26 mouse cellular contexts compared by ENCODE assay signal in the genomic region with DNA sequence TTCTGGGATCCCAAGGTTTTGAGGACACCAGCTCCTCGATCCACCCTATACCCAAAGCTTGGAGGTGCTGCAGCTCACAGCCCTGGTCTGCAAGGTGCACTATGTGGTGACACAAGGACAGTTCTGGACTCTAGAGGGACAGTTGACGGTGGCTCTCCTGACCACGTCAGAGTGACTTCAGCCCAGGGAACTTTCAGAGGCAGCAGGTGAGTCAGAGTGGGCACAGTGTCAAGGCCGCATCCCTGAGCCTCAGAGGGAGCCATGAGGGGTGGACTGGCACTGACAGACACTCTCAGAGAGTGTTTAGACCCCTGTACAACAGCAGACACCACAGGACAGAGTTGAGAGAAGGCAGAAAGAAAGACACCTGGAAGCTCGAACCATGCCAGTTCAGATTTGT. TPM values are rescaled to one million over a fixed set of nuclear protein-coding genes. Genes with fewer than 3 reads are reported as not detected.
A peak's percentile ranks its signal among the peaks of the same experiment; 100 is the strongest.
DNase-seq lines count a peak whose midpoint lies in the region; ATAC-seq lines count a peak whose summit lies in the region.
"Had no signal": no experiment of that assay in that cellular context is flagged by ENCODE, and none has a peak within 500 bp of the region (broad histone marks: within the 10 kb centered on the region; RNA-seq: fewer than 3 reads in every experiment).

No protein-coding gene starts in this region.

- no peak overlapping the region for H3K27ac ChIP-seq in heart, embryonic 13.5 days (replicated peaks)
- H3K27ac ChIP-seq in brown adipose tissue, adult 24 weeks (replicated peaks; ENCODE audit: low read depth, low read length), result peak overlapping the region; percentile 43
- H3K27ac ChIP-seq: forebrain, embryonic 10.5 days; forebrain, embryonic 13.5 days; gastrocnemius, adult 2 months; hindbrain, embryonic 12.5 days; hindbrain, embryonic 15.5 days had no signal

- H3K27me3 ChIP-seq in heart, embryonic 13.5 days (replicated peaks), result no peaks in the 10 kb centered on the region
- H3K27me3 ChIP-seq: forebrain, embryonic 13.5 days; heart, embryonic 12.5 days; hindbrain, embryonic 12.5 days; hindbrain, embryonic 15.5 days had no signal

- 80% methylated on average over 5 of the region's 5 CpGs for whole genome bisulfite sequencing in heart, embryonic 13.5 days

- DNase-seq in heart, postnatal 25 days (ENCODE audit: low spot score), result no peak
- peak; percentile 76 for DNase-seq in adrenal gland, postnatal 14 days
- no peak for DNase-seq in gastrocnemius, adult 18-20 months (ENCODE audit: low spot score)
- no peak for DNase-seq in gastrocnemius, adult 8-10 months (ENCODE audit: low spot score in 2 of 2)
- DNase-seq: cerebellum, adult 18-20 months; cerebellum, adult 9-10 months; cerebellum, postnatal 14 days; gastrocnemius, adult 2 months; gastrocnemius, postnatal 25 days; heart, adult 18-20 months; heart, postnatal 14 days; kidney, adult 2 months had no signal

- H3K36me3 ChIP-seq in heart, embryonic 13.5 days, result peaks cover 60% of the 10 kb centered on the region

- H3K4me2 ChIP-seq in heart, embryonic 13.5 days, result no peak overlapping the region
- H3K4me2 ChIP-seq: forebrain, embryonic 13.5 days; heart, embryonic 12.5 days; hindbrain, embryonic 12.5 days; hindbrain, embryonic 15.5 days had no signal

- intact Hi-C loops in heart, postnatal 25 days (cut with DNase I), result no loop called here

- no peaks in the 10 kb centered on the region for H3K9me3 ChIP-seq in heart, embryonic 13.5 days
- H3K9me3 ChIP-seq: forebrain, embryonic 10.5 days; forebrain, embryonic 13.5 days; heart, embryonic 12.5 days; hindbrain, embryonic 12.5 days; hindbrain, embryonic 15.5 days had no signal

- H3K4me1 ChIP-seq in heart, embryonic 13.5 days, result peaks cover 18% of the 10 kb centered on the region
- peaks cover 29% of the 10 kb centered on the region for H3K4me1 ChIP-seq in brown adipose tissue, adult 24 weeks (ENCODE audit: control insufficient read depth, insufficient read depth, insufficient read length, low read length)

- ATAC-seq in heart, embryonic 13.5 days (ENCODE audit: extremely low read depth, insufficient number of reproducible peaks, low FRiP score, low TSS enrichment), result no peak
- ATAC-seq: activated CD4-positive, CD25-positive, alpha-beta regulatory T cell, adult 4 months; CD4-positive, CD25-positive, alpha-beta regulatory T cell, adult 4 months; forebrain, embryonic 13.5 days; forebrain, embryonic 16.5 days; intestine, postnatal 0 days had no signal

- 0 out of 2 replicates have a peak overlapping the region, but pooled peaks have one; percentile 28 for H3K9ac ChIP-seq in heart, embryonic 13.5 days
- H3K9ac ChIP-seq: forebrain, embryonic 13.5 days; heart, embryonic 12.5 days; hindbrain, embryonic 15.5 days had no signal

- no peak overlapping the region for H3K4me3 ChIP-seq in heart, embryonic 13.5 days
- H3K4me3 ChIP-seq in brown adipose tissue, adult 24 weeks (ENCODE audit: insufficient read depth, low read depth, low read length), result no peak overlapping the region
- H3K4me3 ChIP-seq: forebrain, embryonic 10.5 days; forebrain, embryonic 13.5 days; gastrocnemius, adult 2 months; heart, embryonic 12.5 days; hindbrain, embryonic 12.5 days; hindbrain, embryonic 15.5 days had no signal

RNA-seq across cellular contexts. Expression of gene Sgta, which starts 7.4 kb away (rescaled TPM):
- 152 and 162 TPM in 2 replicates for polyA plus RNA-seq in heart, embryonic 13.5 days (2015; fragmentation: Nextera tagmentation; extraction: Ambion mirVana)
- 10 to 100 TPM; 86.7 to 93.2 TPM for total RNA-seq in heart, postnatal 25 days (2021)
- total RNA-seq in adrenal gland, postnatal 14 days (2021), result 212 and 215 TPM in 2 replicates
- polyA plus RNA-seq in brown adipose tissue, adult 24 weeks (2012; ENCODE audit: insufficient read depth, insufficient read length, missing spikeins), result 130 and 139 TPM in 2 replicates
- total RNA-seq in gastrocnemius, adult 18-20 months (2021), result 100 to 1,000 TPM; 101 to 103 TPM
- 100 to 1,000 TPM in 3 of 4 experiments, 10 to 100 TPM in 1; 99.1 to 108 (median 105) TPM for total RNA-seq in gastrocnemius, adult 8-10 months (2022)

RNA-seq across cellular contexts. Expression of gene Slc39a3, which starts 15.4 kb away (rescaled TPM):
- 8.0 and 8.2 TPM in 2 replicates for polyA plus RNA-seq in heart, embryonic 13.5 days (2015; fragmentation: Nextera tagmentation; extraction: Ambion mirVana)
- 10 to 100 TPM; 14.0 to 14.3 TPM for total RNA-seq in heart, postnatal 25 days (2021)
- 30.3 and 30.5 TPM in 2 replicates for total RNA-seq in adrenal gland, postnatal 14 days (2021)
- polyA plus RNA-seq in brown adipose tissue, adult 24 weeks (2012; ENCODE audit: insufficient read depth, insufficient read length, missing spikeins), result 7.0 and 12.1 TPM in 2 replicates
- total RNA-seq in gastrocnemius, adult 18-20 months (2021), result 10 to 100 TPM; 13.7 TPM
- total RNA-seq in gastrocnemius, adult 8-10 months (2022), result 10 to 100 TPM; 12.9 to 15.3 (median 13.9) TPM

RNA-seq across cellular contexts. Expression of gene Thop1, which starts 17.3 kb away (rescaled TPM):
- polyA plus RNA-seq in heart, embryonic 13.5 days (2015; fragmentation: Nextera tagmentation; extraction: Ambion mirVana), result 29.1 and 33.8 TPM in 2 replicates
- total RNA-seq in heart, postnatal 25 days (2021), result 10 to 100 TPM; 12.3 to 13.2 TPM
- 56.0 and 60.6 TPM in 2 replicates for total RNA-seq in adrenal gland, postnatal 14 days (2021)
- 7.0 and 11.3 TPM in 2 replicates for polyA plus RNA-seq in brown adipose tissue, adult 24 weeks (2012; ENCODE audit: insufficient read depth, insufficient read length, missing spikeins)
- 10 to 100 TPM; 21.1 to 26.0 TPM for total RNA-seq in gastrocnemius, adult 18-20 months (2021)
- 10 to 100 TPM; 21.7 to 24.1 (median 22.9) TPM for total RNA-seq in gastrocnemius, adult 8-10 months (2022)

RNA-seq across cellular contexts. Expression of gene Diras1, which starts 27.1 kb away (rescaled TPM):
- 0.06 and 0.07 TPM in 2 replicates for polyA plus RNA-seq in heart, embryonic 13.5 days (2015; fragmentation: Nextera tagmentation; extraction: Ambion mirVana)
- not detected for total RNA-seq in heart, postnatal 25 days (2021)
- 2.1 and 2.3 TPM in 2 replicates for total RNA-seq in adrenal gland, postnatal 14 days (2021)
- polyA plus RNA-seq in brown adipose tissue, adult 24 weeks (2012; ENCODE audit: insufficient read depth, insufficient read length, missing spikeins), result not detected in 2 replicates
- total RNA-seq in gastrocnemius, adult 18-20 months (2021), result under 1 TPM in 1 of 2 experiments, not detected in 1; 0.07 TPM
- under 1 TPM in 1 of 4 experiments, not detected in 3; 0.24 TPM for total RNA-seq in gastrocnemius, adult 8-10 months (2022)
- total RNA-seq: heart, adult 18-20 months; hematopoietic stem cell, adult 5-6 weeks; MEL had no signal
- polyA plus RNA-seq: CD4-positive, CD25-positive, alpha-beta regulatory T cell, adult 4 months; gonadal fat pad, adult 2 months; heart, embryonic 12.5 days had no signal

RNA-seq across cellular contexts. Expression of gene Gng7, which starts 37.8 kb away (rescaled TPM):
- 1.4 TPM in 2 replicates for polyA plus RNA-seq in heart, embryonic 13.5 days (2015; fragmentation: Nextera tagmentation; extraction: Ambion mirVana)
- under 1 TPM; 0.13 to 0.34 TPM for total RNA-seq in heart, postnatal 25 days (2021)
- total RNA-seq in adrenal gland, postnatal 14 days (2021), result 5.9 and 6.2 TPM in 2 replicates
- 6.4 and 9.0 TPM in 2 replicates for polyA plus RNA-seq in brown adipose tissue, adult 24 weeks (2012; ENCODE audit: insufficient read depth, insufficient read length, missing spikeins)
- total RNA-seq in gastrocnemius, adult 18-20 months (2021), result 1 to 10 TPM; 2.3 to 2.5 TPM
- 1 to 10 TPM; 1.1 to 2.7 (median 1.7) TPM for total RNA-seq in gastrocnemius, adult 8-10 months (2022)
- polyA plus RNA-seq: activated CD4-positive, CD25-positive, alpha-beta regulatory T cell, adult 4 months had no signal
